Mouse (Mus musculus) C2C12 (cell line): ENCODE results near the gene Enpp4. TPM values are rescaled to one million over a fixed set of nuclear protein-coding genes. Genes with fewer than 3 reads are reported as not detected.

Source experiments
- H3K27me3 ChIP-seq: one replicate; pipeline ENCODE4 v1.6.1; 2011; ENCODE audit not compliant: control insufficient read depth, insufficient read depth, insufficient read length
- H3K36me3 ChIP-seq: one replicate; pipeline ENCODE4 v1.6.1; 2011; ENCODE audit not compliant: control insufficient read depth, insufficient read depth
- H3K4me3 ChIP-seq: one replicate; pipeline ENCODE4 v1.5.1; 2011; ENCODE audit warnings: mild to moderate bottlenecking, control low read depth; ENCODE audit not compliant: poor library complexity, insufficient read depth, severe bottlenecking
- H3K79me2 ChIP-seq: one replicate; pipeline ENCODE4 v1.6.1; 2011; ENCODE audit not compliant: control insufficient read depth, insufficient read depth
- H3K79me3 ChIP-seq: one replicate; pipeline ENCODE4 v1.6.1; 2011; ENCODE audit warnings: low read depth, control low read depth
- H3ac ChIP-seq: one replicate; pipeline ENCODE3; 2011; ENCODE audit warnings: low read depth; ENCODE audit not compliant: control insufficient read depth, insufficient read length
- CEBPB ChIP-seq: IDR thresholded peaks from one replicate; pipeline ENCODE4 v1.6.1; 2011; ENCODE audit warnings: low read depth, mild to moderate bottlenecking, control low read depth, moderate library complexity
- CTCF ChIP-seq: IDR thresholded peaks from one replicate; pipeline ENCODE4 v1.5.1; 2011; ENCODE audit not compliant: control insufficient read depth, insufficient read depth, insufficient read length
- FOSL1 ChIP-seq: IDR thresholded peaks from one replicate; pipeline ENCODE4 v1.8.0; 2011; ENCODE audit warnings: mild to moderate bottlenecking, low read length; ENCODE audit not compliant: poor library complexity, insufficient read depth, severe bottlenecking
- MAX ChIP-seq: IDR thresholded peaks from one replicate; pipeline ENCODE4 v1.6.1; 2011; ENCODE audit warnings: mild to moderate bottlenecking, control low read depth
- MYOD1 ChIP-seq: IDR thresholded peaks from one replicate; pipeline ENCODE4 v1.6.1; 2011; ENCODE audit warnings: low read depth; ENCODE audit not compliant: control insufficient read depth, insufficient read length
- MYOG ChIP-seq: IDR thresholded peaks from one replicate; pipeline ENCODE4 v1.6.1; 2011; ENCODE audit not compliant: control insufficient read depth, insufficient read length; ENCODE audit errors: extremely low read depth
- USF1 ChIP-seq: IDR thresholded peaks from one replicate; pipeline ENCODE4 v1.6.1; 2011; ENCODE audit warnings: low read depth, mild to moderate bottlenecking, control low read depth, moderate library complexity
- polyA plus RNA-seq: library from polyadenylated mRNA; unstranded; fragments of >200 nt; fragmentation: generic; extraction: Trizol; gene quantifications from one replicate; pipeline ENCODE4 v1.2.1, GENCODE M21; 2012; ENCODE audit warnings: missing spikeins

Enpp4 gene
- polyA plus RNA-seq, 1 experiment = 2.5 TPM

GRCm38 (mm10) chr17:44108331-44108730 lies 2.7 kb upstream of the Enpp4 start:
- no peaks in the 10 kb centered on the region for H3K36me3 ChIP-seq
- H3K79me2 ChIP-seq = no peaks in the 10 kb centered on the region
- peaks cover 2% of the 10 kb centered on the region for H3K79me3 ChIP-seq
- no peak overlapping the region for H3K4me3 ChIP-seq
- TF ChIP-seq FOSL1 = no peak
- H3ac ChIP-seq = no peak overlapping the region
- no peaks in the 10 kb centered on the region for H3K27me3 ChIP-seq

GRCm38 (mm10) chr17:44101961-44102360 lies 3.6 kb downstream of the Enpp4 start:
- no peak overlapping the region for H3ac ChIP-seq
- H3K36me3 ChIP-seq = no peaks in the 10 kb centered on the region
- no peaks in the 10 kb centered on the region for H3K27me3 ChIP-seq
- H3K79me3 ChIP-seq = peaks cover 2% of the 10 kb centered on the region
- H3K4me3 ChIP-seq = no peak overlapping the region
- H3K79me2 ChIP-seq = no peaks in the 10 kb centered on the region
- no peak for TF ChIP-seq CEBPB
- TF ChIP-seq MYOD1 = no peak
- no peak for TF ChIP-seq MAX
- no peak for TF ChIP-seq MYOG
- no peak for TF ChIP-seq USF1
- TF ChIP-seq FOSL1 = no peak
- TF ChIP-seq CTCF = no peak

DNA sequence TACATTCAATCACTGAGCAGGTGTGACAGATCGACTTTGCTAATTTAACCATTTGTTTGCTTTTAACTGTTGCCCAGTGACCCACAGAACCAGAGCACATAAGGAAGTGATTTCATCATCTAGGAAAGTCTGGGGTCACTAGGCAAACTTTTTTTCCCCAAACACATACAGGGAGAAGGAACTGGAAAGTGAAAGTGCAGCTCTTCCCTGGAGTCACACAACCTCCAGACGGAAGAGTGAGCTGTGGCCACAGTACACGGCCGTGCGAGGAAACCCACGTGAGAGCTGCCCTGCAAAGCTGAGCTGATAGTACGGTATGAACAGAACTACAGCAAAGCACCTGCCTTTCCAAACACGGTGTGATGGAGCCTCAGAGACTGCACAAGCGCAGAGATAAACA lies 4.7 kb downstream of the Enpp4 start:
- H3K4me3 ChIP-seq = no peak overlapping the region
- TF ChIP-seq CTCF (no peak), MYOD1 (no peak)
- H3K79me2 ChIP-seq = no peaks in the 10 kb centered on the region
- no peak overlapping the region for H3ac ChIP-seq
- H3K79me3 ChIP-seq = peaks cover 2% of the 10 kb centered on the region
- H3K36me3 ChIP-seq = no peaks in the 10 kb centered on the region
- no peaks in the 10 kb centered on the region for H3K27me3 ChIP-seq

GRCm38 (mm10) chr17:44100486-44100885 lies 5.1 kb downstream of the Enpp4 start:
- Histone ChIP-seq H3ac (no peak overlapping the region), H3K79me2 (no peaks in the 10 kb centered on the region), H3K4me3 (no peak overlapping the region), H3K36me3 (no peaks in the 10 kb centered on the region), H3K79me3 (peaks cover 2% of the 10 kb centered on the region), H3K27me3 (no peaks in the 10 kb centered on the region)
- no peak for TF ChIP-seq FOSL1
- no peak for TF ChIP-seq CEBPB

- Histone ChIP-seq H3K79me3 (no peaks in the 10 kb centered on the region), H3K79me2 (no peaks in the 10 kb centered on the region)
- TF ChIP-seq MYOG (no peak), MYOD1 (no peak), FOSL1 (no peak), CEBPB (no peak), USF1 (no peak), MAX (no peak), CTCF (no peak)
Measured at GRCm38 (mm10) chr17:44091512-44091911, 14.1 kb downstream of the Enpp4 start.

GRCm38 (mm10) chr17:44090916-44091315 lies 14.7 kb downstream of the Enpp4 start:
- Histone ChIP-seq H3K79me2 (no peaks in the 10 kb centered on the region), H3K4me3 (no peak overlapping the region), H3K27me3 (no peaks in the 10 kb centered on the region), H3ac (no peak overlapping the region), H3K79me3 (no peaks in the 10 kb centered on the region), H3K36me3 (no peaks in the 10 kb centered on the region)
- TF ChIP-seq MYOD1 = no peak
- no peak for TF ChIP-seq FOSL1
- no peak for TF ChIP-seq MYOG
- no peak for TF ChIP-seq USF1
- TF ChIP-seq CTCF = no peak
- TF ChIP-seq CEBPB = no peak
- TF ChIP-seq MAX = no peak

More at GRCm38 (mm10) chr17:44091512-44091911, 14.1 kb downstream of the Enpp4 start:
- Histone ChIP-seq H3K4me3 (no peak overlapping the region), H3ac (no peak overlapping the region), H3K27me3 (no peaks in the 10 kb centered on the region), H3K36me3 (no peaks in the 10 kb centered on the region)

DNA sequence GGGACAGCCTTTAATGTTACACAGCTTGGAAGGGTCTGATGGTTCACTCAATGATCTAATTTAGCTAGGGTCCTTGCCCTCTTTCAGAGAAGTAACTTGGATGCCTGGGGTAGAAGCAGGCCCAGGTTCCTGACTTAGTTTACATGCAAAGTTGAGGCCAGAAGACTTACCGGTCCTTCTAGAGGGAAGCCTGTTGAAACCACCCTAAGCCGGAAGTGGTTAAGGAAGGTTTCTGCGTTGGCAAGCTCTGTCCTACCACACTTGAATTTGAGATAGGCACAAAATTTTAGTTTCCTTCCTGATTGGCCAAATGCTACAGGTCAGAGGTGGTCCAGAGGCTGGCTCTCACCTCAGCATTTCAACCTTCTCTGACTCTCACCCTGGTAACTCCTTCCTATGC lies 17.4 kb downstream of the Enpp4 start:
- Histone ChIP-seq H3K79me2 (no peaks in the 10 kb centered on the region), H3ac (no peak overlapping the region), H3K79me3 (no peaks in the 10 kb centered on the region), H3K27me3 (no peaks in the 10 kb centered on the region), H3K36me3 (no peaks in the 10 kb centered on the region), H3K4me3 (no peak overlapping the region)
- TF ChIP-seq CTCF (no peak), CEBPB (no peak), MAX (no peak), USF1 (no peak), FOSL1 (no peak), MYOG (no peak), MYOD1 (no peak)
